Mouse (Mus musculus): ENCODE results near the gene Gstt3. TPM values are rescaled to one million over a fixed set of nuclear protein-coding genes. Genes with fewer than 3 reads are reported as not detected.

Gene Gstt3
- polyA plus RNA-seq, 1 experiment from 2014 or later, result 9.7 TPM

DNA sequence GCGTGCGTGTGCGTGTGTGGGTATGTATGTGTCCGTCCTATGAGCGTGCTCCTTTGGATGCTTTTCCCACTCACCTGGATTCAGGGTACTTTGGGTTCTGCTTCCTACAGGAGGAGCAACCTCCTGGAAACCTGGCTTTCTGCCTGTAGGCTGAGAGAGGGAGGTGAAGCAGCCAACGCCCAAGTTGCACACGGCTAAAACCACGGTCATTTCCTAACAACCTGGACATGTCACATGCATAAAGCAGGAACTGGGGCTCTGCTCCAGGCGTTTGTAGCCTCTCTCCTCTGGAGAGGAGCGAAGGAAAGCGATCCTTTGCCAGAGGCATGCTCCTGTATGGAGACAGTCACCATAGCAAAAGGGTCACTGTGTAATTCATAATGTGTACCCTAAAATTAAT, 24.5 kb downstream of the Gstt3 start:
- H3K4me2 ChIP-seq (replicated peaks), result no peak overlapping the region
- H3K9me3 ChIP-seq, result no peaks in the 10 kb centered on the region
- H3K36me3 ChIP-seq, result peaks cover 46% of the 10 kb centered on the region
- H3K4me1 ChIP-seq, result no peaks in the 10 kb centered on the region
- no peaks in the 10 kb centered on the region for H3K27me3 ChIP-seq
- 96% methylated on average over 11 of the region's 11 CpGs for WGBS
- no peak overlapping the region for H3K27ac ChIP-seq
- no peak for ATAC-seq (ENCODE audit: insufficient number of reproducible peaks, insufficient read depth, low FRiP score, low TSS enrichment)
- H3K4me3 ChIP-seq, result no peak overlapping the region
- H3K9ac ChIP-seq, result no peak overlapping the region

DNA sequence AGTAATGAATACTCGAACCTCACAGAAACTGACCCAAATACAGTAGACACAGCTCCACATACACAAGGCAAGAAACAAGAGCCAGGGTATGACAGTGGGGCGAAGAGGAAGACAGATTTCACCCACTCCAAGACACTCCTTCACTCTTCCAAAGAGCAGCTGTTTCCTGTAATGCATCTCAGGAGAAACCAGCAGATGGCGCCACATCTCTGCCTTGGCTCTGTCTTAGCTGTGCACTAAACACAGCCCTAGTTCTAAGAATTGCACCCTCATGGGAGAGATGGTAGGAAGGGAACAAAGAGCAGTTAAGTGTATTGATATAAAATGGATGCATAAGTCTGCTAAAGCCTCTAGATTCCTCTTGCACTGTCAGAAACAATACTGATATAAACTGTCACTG, 37.2 kb downstream of the Gstt3 start:
- no peaks in the 10 kb centered on the region for H3K9me3 ChIP-seq
- 44% methylated on average over 3 of the region's 3 CpGs for WGBS
- no peak overlapping the region for H3K4me3 ChIP-seq
- no peak overlapping the region for H3K9ac ChIP-seq
- no peaks in the 10 kb centered on the region for H3K27me3 ChIP-seq
- H3K4me1 ChIP-seq, result no peaks in the 10 kb centered on the region
- peak; percentile 79 for ATAC-seq (ENCODE audit: insufficient number of reproducible peaks, insufficient read depth, low FRiP score, low TSS enrichment)
- H3K36me3 ChIP-seq, result peaks cover 80% of the 10 kb centered on the region
- H3K4me2 ChIP-seq (replicated peaks), result no peak overlapping the region
- no peak overlapping the region for H3K27ac ChIP-seq

DNA sequence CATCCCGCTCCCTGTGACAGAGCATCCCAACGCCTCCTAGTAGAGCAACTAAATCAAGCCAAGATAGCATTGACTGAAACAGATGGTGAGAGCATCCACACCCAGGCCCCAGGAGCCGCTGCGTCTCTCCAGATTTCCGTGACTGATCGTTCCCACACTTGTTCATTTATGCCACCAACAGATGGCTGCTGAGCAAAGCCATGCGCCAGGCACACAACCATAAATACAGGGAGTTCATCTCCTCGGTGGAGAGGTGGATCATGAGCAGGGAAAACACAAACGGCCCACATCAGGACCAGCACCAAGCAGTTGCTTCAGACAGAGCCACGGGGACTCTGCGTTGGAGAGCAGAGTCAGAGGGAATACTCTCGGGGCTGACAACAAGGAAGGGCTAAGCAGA, 37.8 kb downstream of the Gstt3 start:
- Histone ChIP-seq H3K9me3 (no peaks in the 10 kb centered on the region), H3K27me3 (no peaks in the 10 kb centered on the region), H3K9ac (no peak overlapping the region), H3K4me3 (no peak overlapping the region), H3K4me1 (no peaks in the 10 kb centered on the region), H3K4me2 (replicated peaks) (no peak overlapping the region), H3K36me3 (peaks cover 80% of the 10 kb centered on the region), H3K27ac (no peak overlapping the region)
- no peak for ATAC-seq (ENCODE audit: insufficient number of reproducible peaks, insufficient read depth, low FRiP score, low TSS enrichment)
- 86% methylated on average over 12 of the region's 12 CpGs for WGBS

DNA sequence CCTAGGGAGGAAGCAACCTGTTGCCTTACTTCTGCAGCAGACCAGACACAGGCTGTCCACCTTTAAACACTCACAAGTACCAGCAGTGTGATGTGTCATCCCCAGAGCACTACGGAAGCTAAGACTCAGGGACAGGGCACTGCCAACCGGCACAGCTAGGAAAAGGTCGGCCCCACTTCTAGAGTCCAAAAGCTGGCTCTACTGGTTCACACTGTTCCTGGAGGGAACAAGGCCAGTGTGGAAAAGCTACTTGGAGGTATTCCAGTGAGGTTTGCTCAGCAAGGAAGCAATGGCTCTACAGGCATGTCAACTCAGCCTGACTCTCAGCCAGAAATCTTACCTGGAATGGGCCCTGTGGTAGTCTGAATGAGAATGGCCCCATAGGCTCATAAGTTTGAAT, 40.3 kb downstream of the Gstt3 start:
- H3K27me3 ChIP-seq, result no peaks in the 10 kb centered on the region
- no peaks in the 10 kb centered on the region for H3K4me1 ChIP-seq
- ATAC-seq (ENCODE audit: insufficient number of reproducible peaks, insufficient read depth, low FRiP score, low TSS enrichment), result no peak
- no peaks in the 10 kb centered on the region for H3K9me3 ChIP-seq
- no peak overlapping the region for H3K9ac ChIP-seq
- no peak overlapping the region for H3K4me2 ChIP-seq (replicated peaks)
- 95% methylated on average over 3 of the region's 3 CpGs for WGBS
- H3K36me3 ChIP-seq, result peaks cover 80% of the 10 kb centered on the region
- no peak overlapping the region for H3K27ac ChIP-seq
- H3K4me3 ChIP-seq, result no peak overlapping the region

DNA sequence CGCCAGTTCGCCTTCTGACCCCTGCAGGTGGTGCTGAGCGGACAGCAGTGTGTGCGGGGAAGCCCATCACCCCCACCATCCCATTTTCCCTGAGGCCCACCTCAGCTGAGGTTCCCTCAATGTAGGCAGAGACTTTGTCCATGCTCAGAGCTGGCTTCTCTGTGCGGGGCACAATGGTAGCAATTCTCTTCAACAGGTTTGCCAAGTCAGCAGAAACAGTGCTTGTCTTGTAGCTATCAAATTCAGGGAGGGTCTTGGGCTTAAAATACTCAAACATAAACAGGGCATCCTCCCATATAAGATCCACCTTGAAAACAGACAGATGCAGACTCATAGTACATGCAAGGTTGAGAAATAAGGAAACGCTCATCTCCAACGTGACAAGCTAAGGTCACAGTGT, 55.8 kb downstream of the Gstt3 start:
- no peak overlapping the region for H3K4me2 ChIP-seq (replicated peaks)
- no peak for ATAC-seq (ENCODE audit: insufficient number of reproducible peaks, insufficient read depth, low FRiP score, low TSS enrichment)
- 95% methylated on average over 7 of the region's 7 CpGs for WGBS
- no peaks in the 10 kb centered on the region for H3K4me1 ChIP-seq
- H3K9me3 ChIP-seq, result no peaks in the 10 kb centered on the region
- no peaks in the 10 kb centered on the region for H3K27me3 ChIP-seq
- H3K9ac ChIP-seq, result no peak overlapping the region
- no peak overlapping the region for H3K27ac ChIP-seq
- H3K36me3 ChIP-seq, result peaks cover 73% of the 10 kb centered on the region
- H3K4me3 ChIP-seq, result no peak overlapping the region

Other genes starting within 250 kb of the Gstt3 start
- gene Lrrc75b, start 221.1 kb downstream of the Gstt3 start, polyA plus RNA-seq (2016; fragmentation: Nextera tagmentation; extraction: Ambion mirVana), result 2.6 and 2.7 TPM in 2 replicates
- gene Ggt1, start 219.8 kb downstream of the Gstt3 start, polyA plus RNA-seq (2016; fragmentation: Nextera tagmentation; extraction: Ambion mirVana), result 0.85 and 1.8 TPM in 2 replicates
- 0.91 and 1.9 TPM in 2 replicates for gene Ggt5, start 192.1 kb downstream of the Gstt3 start, polyA plus RNA-seq (2016; fragmentation: Nextera tagmentation; extraction: Ambion mirVana)
- 1.9 and 2.7 TPM in 2 replicates for gene Susd2, start 137.4 kb downstream of the Gstt3 start, polyA plus RNA-seq (2016; fragmentation: Nextera tagmentation; extraction: Ambion mirVana)
- gene Cabin1, start 17.1 kb downstream of the Gstt3 start, polyA plus RNA-seq (2016; fragmentation: Nextera tagmentation; extraction: Ambion mirVana), result 34.7 and 36.0 TPM in 2 replicates
- 92.2 and 95.4 TPM in 2 replicates for gene Ddt, start 8.0 kb downstream of the Gstt3 start, polyA plus RNA-seq (2016; fragmentation: Nextera tagmentation; extraction: Ambion mirVana)
- not detected in 2 replicates for gene Gm20441, start 460 bp downstream of the Gstt3 start, polyA plus RNA-seq (2016; fragmentation: Nextera tagmentation; extraction: Ambion mirVana)
- gene Gstt1, start 17.2 kb upstream of the Gstt3 start, polyA plus RNA-seq (2016; fragmentation: Nextera tagmentation; extraction: Ambion mirVana), result 11.0 TPM in 2 replicates
- not detected in 2 replicates for gene Gstt4, start 41.1 kb upstream of the Gstt3 start, polyA plus RNA-seq (2016; fragmentation: Nextera tagmentation; extraction: Ambion mirVana)
- gene Gstt2, start 56.0 kb upstream of the Gstt3 start, polyA plus RNA-seq (2016; fragmentation: Nextera tagmentation; extraction: Ambion mirVana), result 9.6 and 12.0 TPM in 2 replicates
- gene Mif, start 78.8 kb upstream of the Gstt3 start, polyA plus RNA-seq (2016; fragmentation: Nextera tagmentation; extraction: Ambion mirVana), result 1,615 and 1,742 TPM in 2 replicates
- 3.2 and 3.9 TPM in 2 replicates for gene Derl3, start 112.0 kb upstream of the Gstt3 start, polyA plus RNA-seq (2016; fragmentation: Nextera tagmentation; extraction: Ambion mirVana)
- gene Smarcb1, start 140.2 kb upstream of the Gstt3 start, polyA plus RNA-seq (2016; fragmentation: Nextera tagmentation; extraction: Ambion mirVana), result 269 TPM in 2 replicates
- 10.2 and 11.8 TPM in 2 replicates for gene Chchd10, start 151.7 kb upstream of the Gstt3 start, polyA plus RNA-seq (2016; fragmentation: Nextera tagmentation; extraction: Ambion mirVana)
- gene Mmp11, start 155.1 kb upstream of the Gstt3 start, polyA plus RNA-seq (2016; fragmentation: Nextera tagmentation; extraction: Ambion mirVana), result 110 and 112 TPM in 2 replicates
- gene Gm867, start 159.3 kb upstream of the Gstt3 start, polyA plus RNA-seq (2016; fragmentation: Nextera tagmentation; extraction: Ambion mirVana), result 0.31 and 0.37 TPM in 2 replicates
- 0.56 and 0.79 TPM in 2 replicates for gene Vpreb3, start 161.6 kb upstream of the Gstt3 start, polyA plus RNA-seq (2016; fragmentation: Nextera tagmentation; extraction: Ambion mirVana)
- gene Gm5134, start 173.1 kb upstream of the Gstt3 start, polyA plus RNA-seq (2016; fragmentation: Nextera tagmentation; extraction: Ambion mirVana), result not detected in 2 replicates

All from embryonic facial prominence, embryonic 12.5 days (tissue).